Mouse (Mus musculus) cerebellum, postnatal 10 days (tissue): ENCODE measurements around the gene Snx6.
"Not testable (repeated sequence)": the region's sequence is repeated elsewhere in the genome, so short reads cannot be mapped to it uniquely, and the experiment has no call there.

ENCODE experiments used
- DNase-seq, 2 experiments: peaks; one replicate each; pipeline ENCODE4 v3.0.0; 2021; ENCODE audit warnings: mixed read lengths in 2 of 2

Gene Snx6

GRCm38 (mm10) chr12:54796516-54797195 is 1.2 kb upstream of the Snx6 start:
- no peak for DNase-seq

GRCm38 (mm10) chr12:54794392-54794791 is 1.1 kb downstream of the Snx6 start:
- DNase-seq, result no peak

GRCm38 (mm10) chr12:54791465-54791864 is 4.0 kb downstream of the Snx6 start:
- DNase-seq, result no peak

- peak; percentile 16 to 19 for DNase-seq
Observed at GRCm38 (mm10) chr12:54789346-54790143, 6.0 kb downstream of the Snx6 start.

GRCm38 (mm10) chr12:54763624-54764023 is 31.9 kb downstream of the Snx6 start:
- DNase-seq, result no peak

- no peak for DNase-seq
Observed at GRCm38 (mm10) chr12:54760676-54761075, 34.8 kb downstream of the Snx6 start.

- no peak for DNase-seq
Observed at GRCm38 (mm10) chr12:54758846-54759245, 36.7 kb downstream of the Snx6 start.

GRCm38 (mm10) chr12:54748647-54749046 is 46.9 kb downstream of the Snx6 start:
- DNase-seq, result no peak

GRCm38 (mm10) chr12:54738661-54739243 is 56.8 kb downstream of the Snx6 start:
- DNase-seq, result peak; percentile 22 to 57

GRCm38 (mm10) chr12:54737891-54738660 is 57.4 kb downstream of the Snx6 start:
- DNase-seq, result not testable (repeated sequence)

GRCm38 (mm10) chr12:54734307-54735131 is 61.0 kb downstream of the Snx6 start:
- DNase-seq, result peak; percentile 56 to 70

- not testable (repeated sequence) for DNase-seq
Observed at GRCm38 (mm10) chr12:54729140-54730059, 66.1 kb downstream of the Snx6 start.

GRCm38 (mm10) chr12:54718871-54719786 is 76.4 kb downstream of the Snx6 start:
- DNase-seq, result not testable (repeated sequence)

GRCm38 (mm10) chr12:54717516-54717915 is 78.0 kb downstream of the Snx6 start:
- not testable (repeated sequence) for DNase-seq

GRCm38 (mm10) chr12:54713822-54714626 is 81.5 kb downstream of the Snx6 start:
- not testable (repeated sequence) for DNase-seq

GRCm38 (mm10) chr12:54710494-54710879 is 85.0 kb downstream of the Snx6 start:
- DNase-seq, result peak; percentile 71 to 77

GRCm38 (mm10) chr12:54709691-54710493 is 85.6 kb downstream of the Snx6 start:
- not testable (repeated sequence) for DNase-seq

- DNase-seq, result no peak
Observed at GRCm38 (mm10) chr12:54699394-54699793, 96.1 kb downstream of the Snx6 start.
